Mouse (Mus musculus) telencephalon, adult 2 months (tissue): ENCODE results near the gene Gm7978.
"Not testable (repeated sequence)": the region's sequence is repeated elsewhere in the genome, so short reads cannot be mapped to it uniquely, and the experiment has no call there.

Experiments used
- DNase-seq: peaks from one replicate; pipeline ENCODE4 v3.0.0-alpha.2; 2011; ENCODE audit warnings: low read depth, low spot score

Gm7978 gene

DNA sequence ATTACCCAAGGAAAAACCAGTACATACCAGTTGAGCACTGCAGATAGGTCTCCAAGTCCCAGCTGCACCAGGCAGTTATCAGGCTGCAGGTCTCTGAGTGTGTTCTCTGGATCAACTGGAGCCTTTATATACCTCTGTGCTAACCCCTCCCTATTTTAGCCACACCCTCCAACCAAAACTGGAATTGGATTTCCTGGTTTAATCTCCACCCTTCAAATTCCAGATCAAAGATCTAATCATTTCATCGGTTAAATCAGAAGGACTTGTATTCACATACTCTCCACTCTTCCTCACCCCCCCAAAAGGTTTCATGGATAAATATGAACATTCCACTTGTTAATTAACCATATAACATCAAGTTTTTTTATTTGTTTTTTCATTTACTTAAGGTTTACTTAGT, at the start of gene Gm7978:
TSS of gene Gm7978 (minus strand) at position 101 of the 400 bp plus-strand sequence.
- DNase-seq: not testable (repeated sequence)

GRCm38 (mm10) chr5:95775690-95776089, 39.7 kb upstream of the Gm7978 start, which contains the start of gene E330014E10Rik:
Gene E330014E10Rik (plus strand): TSS chr5:95775990.
- DNase-seq: not testable (repeated sequence)

- DNase-seq: not testable (repeated sequence)
Observed at GRCm38 (mm10) chr5:95741714-95742113, 5.7 kb upstream of the Gm7978 start, which contains the start of gene Gm7982. Gene Gm7982 (plus strand): TSS chr5:95742014.
